8 mouse cellular contexts compared by ENCODE assay signal in genomic region chr10:3972981-3973588, GRCm38 (mm10). TPM values are rescaled to one million over a fixed set of nuclear protein-coding genes. Genes with fewer than 3 reads are reported as not detected.
DNase-seq lines count a peak whose midpoint lies in the region; ATAC-seq and TF ChIP-seq lines count a peak whose summit lies in the region.

Gene Mthfd1l (plus strand): TSS chr10:3973118.

- H3K4me2 ChIP-seq in hindbrain, embryonic 16.5 days (ENCODE audit: low read length) = peak within 1 kb of the TSS; percentile 94

- H3K9ac ChIP-seq in hindbrain, embryonic 16.5 days (ENCODE audit: low read depth, low read length) = peak within 1 kb of the TSS; percentile 90

- DNase-seq in ZHBTc4 (ENCODE audit: low read depth, low spot score) = peak; percentile 95
- peak; percentile 79 for DNase-seq in gastrocnemius, adult 2 months
- DNase-seq in left cerebral cortex, adult 18-20 months (ENCODE audit: low spot score in 2 of 2) = peak; percentile 80 to 87
- peak; percentile 92 to 93 for DNase-seq in lung, postnatal 4 days
- peak; percentile 93 for DNase-seq in retina, postnatal 1 day
- DNase-seq in thymus, postnatal 4 days = peak; percentile 94

- TF ChIP-seq CTCF in gastrocnemius, adult 2 months (IDR thresholded peaks at IDR 0.05) = peak; percentile 63

- no peaks in the 10 kb centered on the region for H3K27me3 ChIP-seq in hindbrain, embryonic 16.5 days (replicated peaks; ENCODE audit: control insufficient read depth, insufficient read depth, low read length)

- H3K36me3 ChIP-seq in hindbrain, embryonic 16.5 days (ENCODE audit: control insufficient read depth, insufficient read depth, low read length) = no peaks in the 10 kb centered on the region

- ATAC-seq in common myeloid progenitor, adult 5-6 weeks (replicated peaks; ENCODE audit: low read depth, poor library complexity, severe bottlenecking) = peak; percentile 75
- ATAC-seq in hindbrain, embryonic 16.5 days = peak; percentile 83

- intact Hi-C loops in gastrocnemius, adult 2 months (cut with DNase I) = no loop called here

- under 1% methylated on average over 35 of the region's 40 CpGs for WGBS in hindbrain, embryonic 16.5 days

- peaks cover 3% of the 10 kb centered on the region; the same call in 1 of the 2 replicates for H3K4me1 ChIP-seq in hindbrain, embryonic 16.5 days (ENCODE audit: control insufficient read depth, insufficient read depth, low read depth, low read length)

- H3K9me3 ChIP-seq in hindbrain, embryonic 16.5 days (ENCODE audit: control insufficient read depth, low read length) = no peaks in the 10 kb centered on the region

- peak within 1 kb of the TSS; percentile 91 for H3K4me3 ChIP-seq in gastrocnemius, adult 2 months
- peak within 1 kb of the TSS; percentile 78 for H3K4me3 ChIP-seq in hindbrain, embryonic 16.5 days (ENCODE audit: low read length)

- H3K27ac ChIP-seq in gastrocnemius, adult 2 months = peak within 1 kb of the TSS; percentile 88
- H3K27ac ChIP-seq in hindbrain, embryonic 16.5 days (ENCODE audit: low read depth, low read length) = peak within 1 kb of the TSS; percentile 88

RNA-seq across cellular contexts. Expression of gene Mthfd1l, which starts in this region (rescaled TPM):
- total RNA-seq in common myeloid progenitor, adult 5-6 weeks (2017) = 116 and 148 TPM in 2 replicates
- total RNA-seq in gastrocnemius, adult 2 months (2021) = under 1 TPM; 0.42 to 0.48 TPM
- polyA plus RNA-seq in hindbrain, embryonic 16.5 days (2015; fragmentation: Nextera tagmentation; extraction: Ambion mirVana) = 7.2 and 7.9 TPM in 2 replicates
- 1 to 10 TPM; 8.0 to 9.1 TPM for total RNA-seq in left cerebral cortex, adult 18-20 months (2021)

Comparison
In these comparisons a context has a peak if more than half of its experiments do, and no peak if none do; other contexts are left out.
1. Peak in every context shown above with its lines: DNase-seq, ATAC-seq, H3K4me3 ChIP-seq and H3K27ac ChIP-seq.
2. RNA of gene Mthfd1l (total RNA-seq): 116 to 148 TPM in common myeloid progenitor, adult 5-6 weeks; 8.0 to 9.1 TPM in left cerebral cortex, adult 18-20 months and 0.42 to 0.48 TPM in gastrocnemius, adult 2 months; every median in the first group is over 10 times any median in the second.
3. Peak in DNase-seq, H3K4me3 ChIP-seq and H3K27ac ChIP-seq in gastrocnemius, adult 2 months; RNA of the gene not detected or under 1 TPM.